Mouse (Mus musculus) liver, embryonic 15.5 days (tissue): Measurements from ENCODE around the gene Atp2b4. TPM values are rescaled to one million over a fixed set of nuclear protein-coding genes. Genes with fewer than 3 reads are reported as not detected.

ENCODE experiments used
- ATAC-seq: fragments of 200-750 bp; cut with Nextera tagmentation; 2 replicates; pipeline ENCODE4 v1.8.0; 2017; ENCODE audit warnings: moderate number of reproducible peaks, mild to moderate bottlenecking, moderate library complexity; ENCODE audit not compliant: insufficient read depth
- H3K27ac ChIP-seq: fragments of 300-500 bp; sonication (generic); replicated peaks from 2 replicates; pipeline ENCODE4 v1.5.1; 2015; ENCODE audit warnings: mild to moderate bottlenecking, inconsistent platforms
- H3K27me3 ChIP-seq: fragments of 300-500 bp; sonication (generic); 2 replicates; pipeline ENCODE4 v1.6.1; 2015; ENCODE audit warnings: mild to moderate bottlenecking, inconsistent platforms
- H3K36me3 ChIP-seq: fragments of 300-500 bp; sonication (generic); replicated peaks from 2 replicates; pipeline ENCODE4 v1.6.1; 2015; ENCODE audit warnings: moderate library complexity, mild to moderate bottlenecking, inconsistent platforms
- H3K4me1 ChIP-seq: fragments of 300-500 bp; sonication (generic); replicated peaks from 2 replicates; pipeline ENCODE4 v1.6.1; 2015; ENCODE audit warnings: inconsistent platforms
- H3K4me2 ChIP-seq: fragments of 300-500 bp; sonication (generic); 2 replicates; pipeline ENCODE4 v1.6.1; 2015; ENCODE audit warnings: moderate library complexity, mild to moderate bottlenecking, inconsistent platforms
- H3K4me3 ChIP-seq: fragments of 300-500 bp; sonication (generic); replicated peaks from 2 replicates; pipeline ENCODE4 v1.5.1; 2015; ENCODE audit warnings: mild to moderate bottlenecking, inconsistent platforms
- H3K9ac ChIP-seq: fragments of 300-500 bp; sonication (generic); 2 replicates; pipeline ENCODE4 v1.6.1; 2015; ENCODE audit warnings: moderate library complexity, mild to moderate bottlenecking, inconsistent platforms
- H3K9me3 ChIP-seq: fragments of 300-500 bp; sonication (generic); replicated peaks from 2 replicates; pipeline ENCODE4 v1.6.1; 2016; ENCODE audit warnings: inconsistent platforms
- WGBS: fragments of 180-500 bp; shearing (Covaris S2); methylation state at CpG from one replicate; pipeline ENCODE4 v1.1.7; 2015; ENCODE audit warnings: mixed read lengths; ENCODE audit not compliant: insufficient replicate concordance; 5-methylcytosine and 5-hydroxymethylcytosine counted together
- polyA plus RNA-seq: library from polyadenylated mRNA; unstranded; fragments of >200 nt; fragmentation: Nextera tagmentation; extraction: Ambion mirVana; gene quantifications from 2 replicates; pipeline ENCODE4 v1.2.1, GENCODE M21; 2015

Gene Atp2b4
- polyA plus RNA-seq, 1 experiment from 2014 or later, result 37.6 TPM

DNA sequence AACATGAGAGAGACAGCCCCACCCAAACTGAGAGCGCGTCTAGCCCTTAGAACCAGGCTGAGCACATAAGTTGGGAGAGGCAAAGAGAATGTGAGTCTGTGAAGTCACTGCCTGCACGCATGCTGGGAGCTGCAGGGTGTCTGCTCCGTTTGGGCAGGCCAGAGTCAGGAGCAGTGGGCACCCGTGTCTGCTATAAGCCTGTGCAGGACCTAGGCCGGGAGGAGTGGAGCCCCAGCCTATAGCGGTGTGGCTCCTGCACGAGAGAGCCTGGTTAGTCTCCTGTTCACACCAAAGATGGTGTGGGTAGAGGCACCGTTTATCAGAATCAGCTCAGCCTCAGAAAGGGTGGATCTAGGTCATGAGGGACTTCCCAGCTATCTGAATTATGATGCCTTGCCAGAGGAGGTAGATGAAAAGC, 55.8 kb downstream of the Atp2b4 start:
- Histone ChIP-seq H3K4me1 (peaks cover 73% of the 10 kb centered on the region), H3K4me3 (no peak overlapping the region), H3K9me3 (no peaks in the 10 kb centered on the region), H3K27ac (peak overlapping the region; percentile 58), H3K27me3 (no peaks in the 10 kb centered on the region), H3K4me2 (peak overlapping the region; percentile 41), H3K36me3 (peaks cover 98% of the 10 kb centered on the region), H3K9ac (peak overlapping the region; percentile 13; the same call in 1 of the 2 replicates)
- WGBS, result 29% methylated on average over 9 of the region's 9 CpGs
- ATAC-seq, result peak; percentile 79

DNA sequence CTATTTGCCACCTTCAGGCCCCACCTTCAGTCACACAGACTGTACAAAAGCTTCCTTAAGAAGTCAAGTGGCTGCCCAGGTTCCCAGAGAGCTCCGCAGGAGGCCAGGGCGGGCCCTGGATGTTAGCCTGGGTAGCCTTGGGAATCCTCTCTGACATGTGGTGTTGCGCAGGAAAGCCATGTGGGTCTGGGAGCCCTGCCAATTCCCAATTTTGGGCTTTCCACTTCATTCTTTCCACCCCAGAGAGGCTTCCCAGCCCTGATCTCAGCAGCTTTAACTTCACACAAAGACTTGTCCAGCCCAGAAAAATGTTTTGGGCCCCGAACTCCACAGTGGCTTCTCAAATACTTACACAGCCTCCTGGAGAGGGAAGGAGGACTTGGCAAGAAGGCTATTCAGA, 56.2 kb downstream of the Atp2b4 start:
- H3K4me3 ChIP-seq, result no peak overlapping the region
- no peaks in the 10 kb centered on the region for H3K27me3 ChIP-seq
- WGBS, result 85% methylated on average over 4 of the region's 4 CpGs
- H3K4me2 ChIP-seq, result no peak overlapping the region
- H3K9me3 ChIP-seq, result no peaks in the 10 kb centered on the region
- peaks cover 70% of the 10 kb centered on the region for H3K4me1 ChIP-seq
- peaks cover 98% of the 10 kb centered on the region for H3K36me3 ChIP-seq
- ATAC-seq, result no peak
- 0 out of 2 replicates have a peak overlapping the region, but pooled peaks have one; percentile 13 for H3K9ac ChIP-seq
- H3K27ac ChIP-seq, result peak overlapping the region; percentile 58

DNA sequence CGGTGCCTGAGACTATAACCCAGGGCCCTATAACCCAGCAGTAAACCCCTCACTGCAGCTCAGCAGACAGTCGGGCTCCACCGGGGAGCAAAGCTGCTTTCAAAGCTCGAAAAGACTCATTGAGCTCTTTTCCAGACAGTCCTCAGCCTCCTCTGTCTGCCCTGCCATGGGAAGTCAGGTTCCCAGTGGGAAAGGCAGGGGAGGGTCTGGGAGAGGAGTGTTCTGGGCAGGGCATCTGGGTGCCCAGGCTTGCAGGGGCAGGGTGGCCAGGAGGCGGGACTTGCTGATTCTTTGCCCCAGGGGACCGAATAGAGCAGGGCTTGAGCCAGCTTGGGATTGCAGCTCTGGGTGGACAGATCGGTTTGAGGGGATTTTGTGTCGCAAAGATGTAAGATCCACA, 58.3 kb downstream of the Atp2b4 start:
- no peak overlapping the region for H3K27ac ChIP-seq
- H3K27me3 ChIP-seq, result no peaks in the 10 kb centered on the region
- H3K9ac ChIP-seq, result no peak overlapping the region
- H3K4me3 ChIP-seq, result no peak overlapping the region
- H3K4me2 ChIP-seq, result no peak overlapping the region
- H3K36me3 ChIP-seq, result peaks cover 98% of the 10 kb centered on the region
- ATAC-seq, result no peak
- peaks cover 56% of the 10 kb centered on the region for H3K4me1 ChIP-seq
- WGBS, result 83% methylated on average over 8 of the region's 8 CpGs
- no peaks in the 10 kb centered on the region for H3K9me3 ChIP-seq

DNA sequence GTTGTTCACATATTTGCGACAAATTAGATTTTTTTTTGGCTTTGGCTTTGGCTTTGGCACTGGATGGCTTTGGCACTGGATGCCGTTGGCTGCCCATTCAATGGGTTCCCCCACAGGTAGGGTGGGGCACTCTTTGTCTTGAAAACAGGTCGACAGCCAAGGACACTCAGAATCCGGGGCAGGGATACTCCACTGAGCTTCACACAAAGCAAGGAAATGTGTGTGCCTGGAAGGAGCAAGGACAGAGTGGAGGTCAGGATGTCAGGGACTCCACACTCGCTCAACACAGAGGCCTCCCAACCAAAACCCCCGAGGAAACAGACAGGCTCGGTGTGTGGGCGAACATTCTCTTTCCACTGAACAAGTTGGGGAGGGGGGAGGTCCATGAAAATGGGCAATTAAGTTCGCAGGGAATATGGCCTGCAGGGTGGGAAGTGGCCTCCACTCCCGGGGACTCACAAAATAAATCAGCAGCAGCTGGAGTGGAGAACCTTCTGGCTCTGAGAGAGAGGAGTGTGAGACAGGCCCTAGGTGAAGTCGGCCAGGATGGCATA, 58.9 kb downstream of the Atp2b4 start:
- Histone ChIP-seq H3K36me3 (peaks cover 98% of the 10 kb centered on the region), H3K4me1 (peaks cover 55% of the 10 kb centered on the region), H3K27me3 (no peaks in the 10 kb centered on the region), H3K4me3 (no peak overlapping the region), H3K9me3 (no peaks in the 10 kb centered on the region), H3K4me2 (no peak overlapping the region), H3K27ac (no peak overlapping the region), H3K9ac (no peak overlapping the region)
- no peak for ATAC-seq
- WGBS, result 79% methylated on average over 11 of the region's 11 CpGs

DNA sequence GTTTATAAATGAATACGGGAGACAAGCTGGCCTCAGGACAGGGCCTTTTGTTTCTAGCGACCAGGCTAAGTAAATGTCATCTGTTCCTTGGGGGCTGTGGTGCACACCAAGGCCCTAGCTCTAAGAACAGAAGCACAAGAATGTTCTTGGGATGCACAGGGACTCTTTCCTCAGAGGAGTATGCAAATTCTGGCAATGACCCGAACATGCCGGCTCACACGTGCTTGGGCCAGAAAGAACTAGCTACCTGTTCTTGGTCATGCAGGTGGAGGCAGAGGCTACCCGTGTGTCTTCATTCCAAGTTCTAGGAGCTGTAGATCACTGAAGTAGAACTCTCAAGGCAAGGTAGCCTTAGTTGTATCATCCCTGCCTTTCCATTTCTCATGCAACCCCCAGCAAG, 59.7 kb downstream of the Atp2b4 start:
- Histone ChIP-seq H3K27me3 (no peaks in the 10 kb centered on the region), H3K27ac (no peak overlapping the region), H3K4me2 (no peak overlapping the region), H3K4me1 (peaks cover 55% of the 10 kb centered on the region), H3K36me3 (peaks cover 98% of the 10 kb centered on the region), H3K4me3 (no peak overlapping the region), H3K9me3 (no peaks in the 10 kb centered on the region), H3K9ac (no peak overlapping the region)
- 91% methylated on average over 6 of the region's 6 CpGs for WGBS
- no peak for ATAC-seq

DNA sequence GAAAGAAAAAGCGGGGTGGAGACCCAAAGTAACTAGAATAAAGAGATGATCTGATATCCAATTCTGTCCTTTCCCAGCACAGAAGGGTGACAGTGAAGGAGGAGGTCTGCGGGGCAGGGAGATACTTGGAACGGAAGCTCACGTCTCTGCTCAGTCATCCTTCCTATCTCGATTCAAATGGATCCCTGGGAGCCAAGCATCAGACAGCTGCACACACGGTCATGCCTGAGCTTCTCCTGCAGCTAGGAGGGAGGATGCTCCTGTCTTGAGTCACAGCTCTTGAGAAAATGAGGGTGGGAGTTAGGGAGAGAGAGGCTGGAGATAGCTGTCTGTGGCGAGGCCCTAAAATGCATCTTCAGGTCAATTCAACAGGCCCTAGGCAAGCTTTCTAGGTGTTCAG, 64.2 kb downstream of the Atp2b4 start:
- Histone ChIP-seq H3K4me1 (peaks cover 17% of the 10 kb centered on the region), H3K36me3 (peaks cover 98% of the 10 kb centered on the region), H3K27ac (no peak overlapping the region), H3K27me3 (no peaks in the 10 kb centered on the region), H3K9ac (no peak overlapping the region), H3K4me2 (no peak overlapping the region), H3K4me3 (no peak overlapping the region), H3K9me3 (no peaks in the 10 kb centered on the region)
- WGBS, result 63% methylated on average over 7 of the region's 7 CpGs
- no peak for ATAC-seq

DNA sequence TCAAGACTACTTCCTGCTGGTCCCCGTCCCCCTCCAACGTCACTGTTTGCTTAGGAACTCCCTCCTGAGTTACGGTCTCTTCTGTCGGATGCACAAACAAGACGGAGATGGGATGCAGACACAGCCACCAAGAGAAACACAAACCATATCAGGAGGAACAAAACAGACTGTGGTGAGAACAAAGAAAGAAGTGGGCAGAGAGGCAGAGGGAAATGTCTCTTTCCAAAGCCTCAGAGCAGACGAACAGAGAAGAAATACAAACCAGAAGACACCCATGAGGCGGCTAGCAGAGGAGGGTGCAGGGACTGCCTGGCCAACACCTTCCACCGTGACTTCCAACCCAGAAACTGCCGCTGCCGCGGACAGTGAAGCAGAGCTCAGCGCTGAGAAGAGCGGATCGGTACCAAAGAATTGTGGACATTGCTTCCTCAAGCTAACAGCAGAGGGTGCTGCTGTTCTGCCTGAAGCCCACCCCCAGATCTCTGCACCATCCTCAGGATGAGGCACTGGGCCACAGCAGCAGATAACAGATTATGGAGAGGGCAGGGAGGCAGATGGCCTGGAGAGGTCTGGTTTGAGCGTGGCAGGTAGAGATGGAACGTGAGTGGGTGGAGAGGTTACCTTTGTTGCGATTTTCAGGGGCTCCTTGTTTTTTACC, 64.7 kb downstream of the Atp2b4 start:
- Histone ChIP-seq H3K4me1 (peaks cover 17% of the 10 kb centered on the region), H3K27ac (no peak overlapping the region), H3K9ac (no peak overlapping the region), H3K9me3 (no peaks in the 10 kb centered on the region), H3K4me3 (no peak overlapping the region), H3K36me3 (peaks cover 98% of the 10 kb centered on the region), H3K4me2 (no peak overlapping the region), H3K27me3 (no peaks in the 10 kb centered on the region)
- ATAC-seq, result peak; percentile 51
- WGBS, result 45% methylated on average over 17 of the region's 17 CpGs

DNA sequence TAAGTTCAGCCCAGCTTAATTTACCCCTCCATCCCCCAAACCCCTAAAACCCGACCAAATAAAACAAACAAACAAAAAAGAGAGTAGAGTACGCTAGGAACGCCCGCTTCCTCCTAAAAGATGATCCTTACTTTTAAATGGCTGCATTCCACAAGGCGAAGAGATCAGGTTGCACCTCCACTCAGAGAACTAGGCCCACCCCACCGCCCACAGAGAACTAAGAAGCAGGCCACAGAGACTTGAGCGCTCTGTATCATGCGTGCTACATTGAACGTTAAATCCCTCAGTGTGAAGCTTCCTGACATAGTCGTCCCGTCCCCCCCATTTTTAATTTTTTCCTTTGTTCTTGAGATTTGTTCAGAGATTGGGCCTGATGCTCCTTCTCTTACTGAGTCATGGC, 68.0 kb downstream of the Atp2b4 start:
- no peak overlapping the region for H3K27ac ChIP-seq
- no peak overlapping the region for H3K4me2 ChIP-seq
- H3K4me3 ChIP-seq, result no peak overlapping the region
- no peaks in the 10 kb centered on the region for H3K27me3 ChIP-seq
- H3K9ac ChIP-seq, result no peak overlapping the region
- peaks cover 27% of the 10 kb centered on the region for H3K4me1 ChIP-seq
- no peak for ATAC-seq
- H3K9me3 ChIP-seq, result no peaks in the 10 kb centered on the region
- 86% methylated on average over 11 of the region's 11 CpGs for WGBS
- H3K36me3 ChIP-seq, result peaks cover 100% of the 10 kb centered on the region

DNA sequence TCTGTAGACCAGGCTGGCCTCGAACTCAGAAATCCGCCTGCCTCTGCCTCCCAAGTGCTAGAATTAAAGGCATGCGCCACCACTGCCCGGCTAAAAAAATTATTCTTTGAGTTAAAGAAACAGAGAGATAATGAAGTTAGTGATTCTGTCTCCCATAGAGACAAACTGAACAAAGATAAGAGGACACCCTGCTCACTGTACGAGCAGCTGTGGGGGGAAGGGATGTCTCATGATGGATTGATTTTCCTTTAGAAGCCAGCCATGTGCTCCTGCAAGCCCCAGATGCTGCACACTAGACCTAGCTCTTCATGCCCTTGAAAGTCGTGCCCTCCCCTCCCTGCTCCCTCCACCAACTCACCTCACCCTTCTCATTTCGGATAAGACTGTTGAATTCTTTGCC, 72.5 kb downstream of the Atp2b4 start:
- Histone ChIP-seq H3K4me3 (no peak overlapping the region), H3K27ac (no peak overlapping the region), H3K9ac (no peak overlapping the region), H3K9me3 (no peaks in the 10 kb centered on the region), H3K4me1 (peaks cover 10% of the 10 kb centered on the region), H3K4me2 (no peak overlapping the region), H3K36me3 (peaks cover 99% of the 10 kb centered on the region), H3K27me3 (no peaks in the 10 kb centered on the region)
- 47% methylated on average over 7 of the region's 7 CpGs for WGBS
- peak; percentile 32; the same call in 1 of the 2 replicates for ATAC-seq

DNA sequence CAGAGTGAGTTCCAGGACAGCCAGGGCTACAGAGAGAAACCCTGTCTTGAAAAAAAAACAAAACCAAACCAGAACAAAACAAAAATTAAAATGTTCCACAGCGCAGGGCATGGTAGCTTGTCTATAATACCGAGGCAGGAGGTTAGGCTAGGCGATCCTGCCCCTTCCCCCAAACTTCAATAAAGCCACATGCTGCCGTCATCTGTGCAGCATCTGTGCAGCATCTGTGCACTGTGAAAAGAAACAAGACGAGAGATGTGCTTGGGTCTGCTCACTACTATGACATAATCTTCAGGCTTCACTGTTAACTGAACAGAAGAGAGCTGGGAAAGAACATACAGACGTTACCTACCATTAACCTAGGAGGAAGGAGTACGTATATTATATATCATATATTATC, 80.5 kb downstream of the Atp2b4 start:
- no peak overlapping the region for H3K9ac ChIP-seq
- H3K36me3 ChIP-seq, result peaks cover 95% of the 10 kb centered on the region
- H3K4me2 ChIP-seq, result no peak overlapping the region
- WGBS, result 90% methylated on average over 7 of the region's 7 CpGs
- H3K4me3 ChIP-seq, result no peak overlapping the region
- ATAC-seq, result no peak
- H3K9me3 ChIP-seq, result no peaks in the 10 kb centered on the region
- H3K4me1 ChIP-seq, result 0 out of 2 replicates have a peak, but pooled peaks cover 2% of the 10 kb centered on the region
- H3K27ac ChIP-seq, result no peak overlapping the region
- no peaks in the 10 kb centered on the region for H3K27me3 ChIP-seq

DNA sequence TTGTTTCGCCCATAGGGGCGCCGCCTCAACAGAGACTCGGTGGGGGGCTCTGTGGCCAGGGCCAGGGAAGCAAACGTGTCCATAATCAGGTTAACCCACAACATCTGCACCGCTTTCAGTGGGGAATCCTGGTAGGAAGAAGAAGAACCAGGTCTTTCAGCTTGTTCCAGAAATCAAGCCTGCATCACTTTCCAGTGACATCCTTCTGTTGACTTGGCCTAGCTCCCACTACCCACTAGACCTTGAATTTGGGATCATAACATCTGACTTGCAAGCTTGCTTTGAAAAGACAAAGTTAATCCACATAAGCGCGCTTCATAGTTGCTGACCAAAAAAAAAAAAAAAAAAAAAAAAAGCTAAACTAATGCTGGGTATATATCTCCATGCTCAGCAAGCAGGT, 82.1 kb downstream of the Atp2b4 start:
- no peaks in the 10 kb centered on the region for H3K9me3 ChIP-seq
- no peak overlapping the region for H3K9ac ChIP-seq
- no peak for ATAC-seq
- H3K36me3 ChIP-seq, result peaks cover 96% of the 10 kb centered on the region
- H3K4me3 ChIP-seq, result no peak overlapping the region
- H3K4me2 ChIP-seq, result no peak overlapping the region
- WGBS, result 94% methylated on average over 8 of the region's 8 CpGs
- no peaks in the 10 kb centered on the region for H3K27me3 ChIP-seq
- H3K4me1 ChIP-seq, result 0 out of 2 replicates have a peak, but pooled peaks cover 2% of the 10 kb centered on the region
- no peak overlapping the region for H3K27ac ChIP-seq
